Mouse (Mus musculus) thymus, postnatal 14 days (tissue): ENCODE measurements around the gene Med25.

Source experiments
- DNase-seq: peaks from one replicate; pipeline ENCODE4 v3.0.0; 2021

Med25 gene

GRCm38 (mm10) chr7:44892276-44892921, at the start of gene Med25:
Gene Med25, minus strand, starts transcription at chr7:44892712.
- peak; percentile 89 for DNase-seq

GRCm38 (mm10) chr7:44938680-44939079, 46.2 kb upstream of the Med25 start:
- no peak for DNase-seq

- peak; percentile 100 for DNase-seq
These were observed 37.0 kb upstream of the Med25 start, which contains the start of gene Ap2a1 for GRCm38 (mm10) chr7:44929204-44930151. Gene Ap2a1, minus strand, starts transcription at chr7:44929496.

GRCm38 (mm10) chr7:44928570-44928969, 36.1 kb upstream of the Med25 start:
- DNase-seq = no peak

GRCm38 (mm10) chr7:44925468-44925867, 33.0 kb upstream of the Med25 start:
- DNase-seq = peak; percentile 33

- DNase-seq = no peak
These were observed 30.0 kb upstream of the Med25 start for GRCm38 (mm10) chr7:44922530-44922929.

- DNase-seq = no peak
These were observed 26.6 kb upstream of the Med25 start for GRCm38 (mm10) chr7:44919127-44919526.

GRCm38 (mm10) chr7:44918219-44918618, 25.7 kb upstream of the Med25 start:
- no peak for DNase-seq

- no peak for DNase-seq
These were observed 24.4 kb upstream of the Med25 start for GRCm38 (mm10) chr7:44916881-44917280.

GRCm38 (mm10) chr7:44916191-44916590, 23.7 kb upstream of the Med25 start:
- DNase-seq = no peak

GRCm38 (mm10) chr7:44915314-44915713, 22.8 kb upstream of the Med25 start:
- no peak for DNase-seq

GRCm38 (mm10) chr7:44914396-44914795, 21.9 kb upstream of the Med25 start:
- no peak for DNase-seq

- peak; percentile 36 for DNase-seq
These were observed 16.4 kb upstream of the Med25 start for GRCm38 (mm10) chr7:44908706-44909476.

- no peak for DNase-seq
These were observed 12.9 kb upstream of the Med25 start for GRCm38 (mm10) chr7:44905430-44905829.

GRCm38 (mm10) chr7:44901230-44901722, 8.8 kb upstream of the Med25 start:
- peak; percentile 78 for DNase-seq

GRCm38 (mm10) chr7:44900632-44901031, 8.1 kb upstream of the Med25 start:
- peak; percentile 27 for DNase-seq

GRCm38 (mm10) chr7:44898607-44899006, 6.1 kb upstream of the Med25 start:
- DNase-seq = peak; percentile 32

GRCm38 (mm10) chr7:44896499-44896898, 4.0 kb upstream of the Med25 start:
- no peak for DNase-seq

GRCm38 (mm10) chr7:44895593-44896434, 3.3 kb upstream of the Med25 start, which contains the start of gene Fuz:
Gene Fuz, plus strand, starts transcription at chr7:44896079.
- peak; percentile 85 for DNase-seq

GRCm38 (mm10) chr7:44895206-44895592, 2.7 kb upstream of the Med25 start:
- no peak for DNase-seq

GRCm38 (mm10) chr7:44894175-44894574, 1.7 kb upstream of the Med25 start:
- no peak for DNase-seq

GRCm38 (mm10) chr7:44893197-44893596, 685 bp upstream of the Med25 start:
- DNase-seq = no peak
